Mouse (Mus musculus) kidney, adult 18-20 months (tissue): Measurements from ENCODE around the gene Eef1akmt2.

ENCODE experiments used
- DNase-seq: peaks from one replicate; pipeline ENCODE4 v3.0.0; 2021

Gene Eef1akmt2

GRCm38 (mm10) chr7:132809721-132810120 is 42.8 kb downstream of the Eef1akmt2 start:
- no peak for DNase-seq

GRCm38 (mm10) chr7:132808841-132809682 is 43.4 kb downstream of the Eef1akmt2 start:
- peak; percentile 50 for DNase-seq

- no peak for DNase-seq
These were observed 44.2 kb downstream of the Eef1akmt2 start for GRCm38 (mm10) chr7:132808051-132808796.

GRCm38 (mm10) chr7:132806926-132807857 is 45.3 kb downstream of the Eef1akmt2 start:
- peak; percentile 82 for DNase-seq

- DNase-seq = no peak
These were observed 46.2 kb downstream of the Eef1akmt2 start for GRCm38 (mm10) chr7:132806286-132806685.

DNA sequence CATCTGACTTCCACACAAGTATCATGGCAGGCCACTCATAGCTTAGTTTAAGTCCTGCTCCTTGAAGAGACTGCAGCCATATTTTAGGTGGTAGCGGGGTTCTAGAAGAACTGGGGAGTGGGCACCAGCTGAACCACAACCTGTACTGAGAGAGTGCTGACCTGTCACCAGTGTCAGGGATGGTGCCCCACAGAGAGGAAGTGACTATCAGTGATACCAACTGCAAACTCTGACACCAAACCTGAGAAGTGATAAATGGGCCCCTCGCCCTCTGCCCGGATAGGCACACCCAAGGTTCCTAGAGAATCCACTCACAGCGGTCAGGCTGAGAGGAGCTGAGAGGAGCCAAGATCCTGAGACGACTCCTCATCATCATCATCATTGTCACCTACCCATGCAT is 47.5 kb downstream of the Eef1akmt2 start:
- DNase-seq = no peak

- DNase-seq = no peak
These were observed 48.0 kb downstream of the Eef1akmt2 start for GRCm38 (mm10) chr7:132804461-132804860.

DNA sequence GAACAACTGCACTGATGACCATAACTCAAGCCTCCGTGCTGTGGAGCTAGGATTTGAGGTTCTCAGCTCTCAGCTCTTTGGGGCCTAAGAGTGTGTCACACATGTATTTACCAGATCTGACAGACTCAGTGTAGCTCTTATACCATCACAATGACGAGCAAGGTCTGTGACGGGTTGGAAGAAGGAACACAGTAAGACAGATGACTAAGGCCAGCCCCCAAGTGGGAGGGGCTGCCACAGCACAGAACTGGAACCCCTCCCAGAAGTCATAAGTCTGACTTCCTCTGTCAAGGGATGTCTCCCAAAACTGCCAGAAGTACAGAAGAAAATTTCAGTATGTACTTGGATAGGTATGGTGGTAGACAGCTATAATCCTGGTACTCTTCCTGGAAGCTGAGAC is 48.5 kb downstream of the Eef1akmt2 start:
- no peak for DNase-seq

GRCm38 (mm10) chr7:132803336-132803735 is 49.1 kb downstream of the Eef1akmt2 start:
- DNase-seq = no peak

DNA sequence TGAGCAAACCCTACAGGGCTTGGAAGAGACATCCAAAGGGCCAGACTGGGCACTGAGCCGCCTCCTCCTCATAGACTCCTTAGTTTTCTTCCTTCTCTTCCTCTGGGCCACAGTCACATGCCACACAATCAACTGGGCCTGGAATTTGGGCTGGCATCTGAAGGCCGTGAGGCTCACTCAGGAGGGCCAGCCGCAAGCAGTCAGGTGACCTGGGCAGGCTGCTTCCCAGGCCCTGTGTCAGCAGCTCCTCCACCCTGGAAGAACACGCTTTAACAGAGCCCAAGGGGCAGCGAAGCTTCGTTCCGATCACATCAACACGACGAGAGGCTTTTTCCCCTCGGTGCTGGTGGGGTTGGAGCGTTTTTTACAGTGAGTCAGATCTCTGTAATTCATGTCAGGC is 49.8 kb downstream of the Eef1akmt2 start:
- DNase-seq = peak; percentile 55

DNA sequence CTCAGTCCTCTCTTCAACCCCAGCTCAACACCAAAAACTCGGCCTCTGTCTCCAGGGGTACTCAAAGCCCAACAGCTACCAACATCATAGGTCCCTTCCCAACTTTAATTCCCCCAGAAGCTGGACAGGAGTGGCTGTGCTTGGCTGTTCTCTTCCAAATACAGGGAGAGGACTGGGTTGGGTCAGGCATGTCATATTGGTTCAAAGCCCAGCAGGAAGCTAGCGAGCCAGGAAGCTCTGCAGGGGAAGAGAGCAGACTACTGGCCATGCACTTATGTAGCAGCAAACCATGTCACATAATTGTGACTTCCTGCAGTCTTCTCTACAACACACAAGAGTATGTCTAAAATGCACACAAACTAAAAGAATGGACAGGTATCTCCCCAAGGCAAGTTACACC is 50.4 kb downstream of the Eef1akmt2 start:
- no peak for DNase-seq

DNA sequence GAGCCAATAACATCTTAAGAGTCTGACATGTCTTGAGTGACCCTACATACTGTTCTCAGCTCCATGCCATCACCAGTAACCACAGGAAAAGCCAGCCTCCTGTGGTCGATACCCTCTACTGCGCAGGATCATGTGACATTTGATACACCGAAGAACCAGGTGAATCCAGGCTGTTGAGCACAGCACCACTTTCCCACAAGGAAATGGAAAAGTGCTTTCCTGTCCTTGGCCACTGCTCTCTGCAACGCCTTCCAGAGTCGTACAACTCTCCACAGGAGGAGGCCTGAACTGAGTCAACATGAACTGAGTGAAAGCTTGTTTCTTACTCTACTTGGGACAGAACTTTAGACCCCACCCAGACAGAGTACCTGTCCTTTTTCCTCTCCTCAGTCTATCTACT is 51.0 kb downstream of the Eef1akmt2 start:
- no peak for DNase-seq

GRCm38 (mm10) chr7:132800868-132801267 is 51.6 kb downstream of the Eef1akmt2 start:
- peak; percentile 59 for DNase-seq

GRCm38 (mm10) chr7:132799119-132800016 is 53.1 kb downstream of the Eef1akmt2 start:
- DNase-seq = no peak

DNA sequence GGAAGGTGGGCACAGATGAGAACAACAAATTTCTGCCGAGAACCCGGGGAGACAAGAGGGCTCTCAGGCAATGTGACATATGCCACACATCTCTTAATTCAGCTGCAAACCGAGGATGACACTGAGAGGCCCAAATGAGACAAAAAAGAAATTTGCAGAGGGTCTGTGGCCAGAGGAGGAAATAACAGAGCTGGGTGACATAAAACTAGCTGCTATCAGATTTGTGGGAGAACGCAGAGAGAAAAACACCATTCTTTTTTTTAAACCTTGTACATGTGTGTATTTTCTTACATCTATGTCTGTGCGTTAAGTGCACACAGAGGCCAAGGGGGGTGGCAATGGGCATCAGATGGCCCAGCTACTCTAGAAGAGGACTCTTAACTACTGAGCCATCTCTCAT is 57.3 kb downstream of the Eef1akmt2 start:
- DNase-seq = no peak

- DNase-seq = no peak
These were observed 59.0 kb downstream of the Eef1akmt2 start for GRCm38 (mm10) chr7:132793467-132793866.

GRCm38 (mm10) chr7:132790447-132791219 is 61.8 kb downstream of the Eef1akmt2 start:
- no peak for DNase-seq

GRCm38 (mm10) chr7:132788826-132789225 is 63.6 kb downstream of the Eef1akmt2 start:
- DNase-seq = no peak

DNA sequence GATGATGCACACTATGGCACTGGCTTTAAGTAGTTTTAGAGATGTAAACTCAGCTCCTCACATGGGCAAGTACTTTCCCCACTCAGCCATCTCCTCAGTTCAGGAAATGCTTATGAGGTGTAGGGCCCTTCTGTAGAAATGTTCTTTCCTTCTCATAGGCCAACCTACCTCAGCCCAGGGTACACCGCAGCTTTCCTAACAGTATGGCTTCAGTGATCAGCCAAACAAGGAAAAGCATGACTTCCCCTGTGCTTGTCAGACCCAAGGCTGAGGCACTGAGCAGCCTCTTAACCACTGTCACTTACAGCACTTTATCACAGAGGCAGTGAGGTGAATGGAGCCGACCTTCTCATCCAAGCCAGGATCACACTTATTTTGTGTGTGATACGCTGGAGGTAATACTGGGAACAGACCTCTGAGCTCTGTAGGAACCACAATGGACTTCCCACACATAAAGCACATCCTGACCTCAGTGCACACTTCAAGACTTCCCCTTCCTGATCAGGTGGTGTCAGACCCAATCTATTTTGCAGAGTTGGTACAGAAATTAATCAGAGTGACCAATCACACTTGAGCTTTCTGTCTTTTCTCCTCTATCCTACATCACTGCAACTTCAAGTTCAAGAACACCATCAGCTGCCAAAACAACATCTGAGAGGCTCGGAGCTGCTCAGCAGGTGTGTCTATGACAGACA is 64.8 kb downstream of the Eef1akmt2 start:
- DNase-seq = no peak

GRCm38 (mm10) chr7:132787022-132787421 is 65.5 kb downstream of the Eef1akmt2 start:
- no peak for DNase-seq
